Mouse (Mus musculus): ENCODE results near the gene N4bp2l1. TPM values are rescaled to one million over a fixed set of nuclear protein-coding genes. Genes with fewer than 3 reads are reported as not detected.

N4bp2l1 gene
- polyA plus RNA-seq, 1 experiment from 2014 or later, result 19.8 TPM

- 90% methylated on average over 7 of the region's 7 CpGs for WGBS
- Histone ChIP-seq H3K9me3 (ENCODE audit: control insufficient read depth, low read length) (no peaks in the 10 kb centered on the region), H3K4me1 (ENCODE audit: control insufficient read depth, insufficient read depth, low read length) (no peaks in the 10 kb centered on the region), H3K9ac (replicated peaks; ENCODE audit: low read depth, low read length) (no peak overlapping the region), H3K4me3 (ENCODE audit: low read depth, low read length) (no peak overlapping the region), H3K27me3 (ENCODE audit: control insufficient read depth, insufficient read depth, low read length) (no peaks in the 10 kb centered on the region), H3K4me2 (ENCODE audit: low read depth, low read length) (no peak overlapping the region), H3K27ac (ENCODE audit: low read depth, low read length) (no peak overlapping the region), H3K36me3 (ENCODE audit: control insufficient read depth, insufficient read depth, low read length) (no peaks in the 10 kb centered on the region)
- no peak for ATAC-seq (ENCODE audit: low read depth)
Observed at GRCm38 (mm10) chr5:150620588-150621135, 23.7 kb upstream of the N4bp2l1 start.

GRCm38 (mm10) chr5:150618599-150619355 lies 21.8 kb upstream of the N4bp2l1 start:
- H3K27ac ChIP-seq (ENCODE audit: low read depth, low read length), result no peak overlapping the region
- H3K9me3 ChIP-seq (ENCODE audit: control insufficient read depth, low read length), result no peaks in the 10 kb centered on the region
- no peak for ATAC-seq (ENCODE audit: low read depth)
- H3K4me3 ChIP-seq (ENCODE audit: low read depth, low read length), result no peak overlapping the region
- H3K9ac ChIP-seq (replicated peaks; ENCODE audit: low read depth, low read length), result no peak overlapping the region
- no peaks in the 10 kb centered on the region for H3K36me3 ChIP-seq (ENCODE audit: control insufficient read depth, insufficient read depth, low read length)
- no peaks in the 10 kb centered on the region for H3K4me1 ChIP-seq (ENCODE audit: control insufficient read depth, insufficient read depth, low read length)
- WGBS, result 91% methylated on average over 10 of the region's 10 CpGs
- H3K27me3 ChIP-seq (ENCODE audit: control insufficient read depth, insufficient read depth, low read length), result no peaks in the 10 kb centered on the region
- no peak overlapping the region for H3K4me2 ChIP-seq (ENCODE audit: low read depth, low read length)

GRCm38 (mm10) chr5:150616731-150617130 lies 19.7 kb upstream of the N4bp2l1 start:
- Histone ChIP-seq H3K27ac (ENCODE audit: low read depth, low read length) (no peak overlapping the region), H3K4me3 (ENCODE audit: low read depth, low read length) (no peak overlapping the region), H3K4me1 (ENCODE audit: control insufficient read depth, insufficient read depth, low read length) (no peaks in the 10 kb centered on the region), H3K4me2 (ENCODE audit: low read depth, low read length) (no peak overlapping the region), H3K9me3 (ENCODE audit: control insufficient read depth, low read length) (no peaks in the 10 kb centered on the region), H3K27me3 (ENCODE audit: control insufficient read depth, insufficient read depth, low read length) (no peaks in the 10 kb centered on the region), H3K9ac (replicated peaks; ENCODE audit: low read depth, low read length) (no peak overlapping the region), H3K36me3 (ENCODE audit: control insufficient read depth, insufficient read depth, low read length) (no peaks in the 10 kb centered on the region)
- WGBS, result 75% methylated on average over 3 of the region's 3 CpGs
- ATAC-seq (ENCODE audit: low read depth), result no peak

- H3K36me3 ChIP-seq (ENCODE audit: control insufficient read depth, insufficient read depth, low read length), result no peaks in the 10 kb centered on the region
- no peak overlapping the region for H3K4me3 ChIP-seq (ENCODE audit: low read depth, low read length)
- WGBS, result 89% methylated on average over 2 of the region's 2 CpGs
- H3K9ac ChIP-seq (replicated peaks; ENCODE audit: low read depth, low read length), result no peak overlapping the region
- ATAC-seq (ENCODE audit: low read depth), result no peak
- H3K4me2 ChIP-seq (ENCODE audit: low read depth, low read length), result no peak overlapping the region
- no peak overlapping the region for H3K27ac ChIP-seq (ENCODE audit: low read depth, low read length)
- H3K4me1 ChIP-seq (ENCODE audit: control insufficient read depth, insufficient read depth, low read length), result no peaks in the 10 kb centered on the region
- no peaks in the 10 kb centered on the region for H3K9me3 ChIP-seq (ENCODE audit: control insufficient read depth, low read length)
- no peaks in the 10 kb centered on the region for H3K27me3 ChIP-seq (ENCODE audit: control insufficient read depth, insufficient read depth, low read length)
Observed at GRCm38 (mm10) chr5:150616216-150616615, 19.2 kb upstream of the N4bp2l1 start.

- Histone ChIP-seq H3K27me3 (ENCODE audit: control insufficient read depth, insufficient read depth, low read length) (no peaks in the 10 kb centered on the region), H3K9me3 (ENCODE audit: control insufficient read depth, low read length) (no peaks in the 10 kb centered on the region), H3K36me3 (ENCODE audit: control insufficient read depth, insufficient read depth, low read length) (no peaks in the 10 kb centered on the region), H3K9ac (replicated peaks; ENCODE audit: low read depth, low read length) (no peak overlapping the region), H3K4me1 (ENCODE audit: control insufficient read depth, insufficient read depth, low read length) (no peaks in the 10 kb centered on the region), H3K27ac (ENCODE audit: low read depth, low read length) (no peak overlapping the region), H3K4me3 (ENCODE audit: low read depth, low read length) (no peak overlapping the region), H3K4me2 (ENCODE audit: low read depth, low read length) (no peak overlapping the region)
- 93% methylated on average over 2 of the region's 2 CpGs for WGBS
- no peak for ATAC-seq (ENCODE audit: low read depth)
Observed at GRCm38 (mm10) chr5:150614054-150614453, 17.1 kb upstream of the N4bp2l1 start.

GRCm38 (mm10) chr5:150611697-150612096 lies 14.7 kb upstream of the N4bp2l1 start:
- no peak overlapping the region for H3K27ac ChIP-seq (ENCODE audit: low read depth, low read length)

GRCm38 (mm10) chr5:150611136-150611535 lies 14.1 kb upstream of the N4bp2l1 start:
- Histone ChIP-seq H3K4me2 (ENCODE audit: low read depth, low read length) (no peak overlapping the region), H3K4me3 (ENCODE audit: low read depth, low read length) (no peak overlapping the region), H3K27ac (ENCODE audit: low read depth, low read length) (no peak overlapping the region), H3K9me3 (ENCODE audit: control insufficient read depth, low read length) (no peaks in the 10 kb centered on the region), H3K9ac (replicated peaks; ENCODE audit: low read depth, low read length) (no peak overlapping the region), H3K36me3 (ENCODE audit: control insufficient read depth, insufficient read depth, low read length) (no peaks in the 10 kb centered on the region), H3K27me3 (ENCODE audit: control insufficient read depth, insufficient read depth, low read length) (no peaks in the 10 kb centered on the region), H3K4me1 (ENCODE audit: control insufficient read depth, insufficient read depth, low read length) (no peaks in the 10 kb centered on the region)
- 55% methylated on average over 1 of the region's 1 CpGs for WGBS
- no peak for ATAC-seq (ENCODE audit: low read depth)

More at GRCm38 (mm10) chr5:150611697-150612096, 14.7 kb upstream of the N4bp2l1 start:
- no peak overlapping the region for H3K9ac ChIP-seq (replicated peaks; ENCODE audit: low read depth, low read length)
- WGBS, result 84% methylated on average over 12 of the region's 12 CpGs
- H3K9me3 ChIP-seq (ENCODE audit: control insufficient read depth, low read length), result no peaks in the 10 kb centered on the region
- H3K4me3 ChIP-seq (ENCODE audit: low read depth, low read length), result no peak overlapping the region
- H3K4me2 ChIP-seq (ENCODE audit: low read depth, low read length), result no peak overlapping the region
- no peaks in the 10 kb centered on the region for H3K36me3 ChIP-seq (ENCODE audit: control insufficient read depth, insufficient read depth, low read length)
- H3K4me1 ChIP-seq (ENCODE audit: control insufficient read depth, insufficient read depth, low read length), result no peaks in the 10 kb centered on the region
- no peaks in the 10 kb centered on the region for H3K27me3 ChIP-seq (ENCODE audit: control insufficient read depth, insufficient read depth, low read length)
- no peak for ATAC-seq (ENCODE audit: low read depth)

- no peak for ATAC-seq (ENCODE audit: low read depth)
- H3K27me3 ChIP-seq (ENCODE audit: control insufficient read depth, insufficient read depth, low read length), result no peaks in the 10 kb centered on the region
- H3K9me3 ChIP-seq (ENCODE audit: control insufficient read depth, low read length), result no peaks in the 10 kb centered on the region
- no peaks in the 10 kb centered on the region for H3K4me1 ChIP-seq (ENCODE audit: control insufficient read depth, insufficient read depth, low read length)
- H3K9ac ChIP-seq (replicated peaks; ENCODE audit: low read depth, low read length), result no peak overlapping the region
- no peaks in the 10 kb centered on the region for H3K36me3 ChIP-seq (ENCODE audit: control insufficient read depth, insufficient read depth, low read length)
- no peak overlapping the region for H3K4me2 ChIP-seq (ENCODE audit: low read depth, low read length)
- H3K4me3 ChIP-seq (ENCODE audit: low read depth, low read length), result no peak overlapping the region
- H3K27ac ChIP-seq (ENCODE audit: low read depth, low read length), result no peak overlapping the region
- WGBS, result 96% methylated on average over 8 of the region's 8 CpGs
Observed at GRCm38 (mm10) chr5:150607631-150608030, 10.6 kb upstream of the N4bp2l1 start.

GRCm38 (mm10) chr5:150606131-150606530 lies 9.1 kb upstream of the N4bp2l1 start:
- H3K27me3 ChIP-seq (ENCODE audit: control insufficient read depth, insufficient read depth, low read length), result no peaks in the 10 kb centered on the region
- no peaks in the 10 kb centered on the region for H3K36me3 ChIP-seq (ENCODE audit: control insufficient read depth, insufficient read depth, low read length)
- no peak overlapping the region for H3K27ac ChIP-seq (ENCODE audit: low read depth, low read length)
- no peak for ATAC-seq (ENCODE audit: low read depth)
- no peak overlapping the region for H3K4me2 ChIP-seq (ENCODE audit: low read depth, low read length)
- WGBS, result 96% methylated on average over 6 of the region's 6 CpGs
- no peak overlapping the region for H3K9ac ChIP-seq (replicated peaks; ENCODE audit: low read depth, low read length)
- H3K9me3 ChIP-seq (ENCODE audit: control insufficient read depth, low read length), result no peaks in the 10 kb centered on the region
- H3K4me3 ChIP-seq (ENCODE audit: low read depth, low read length), result no peak overlapping the region
- peaks cover 2% of the 10 kb centered on the region; the same call in 1 of the 2 replicates for H3K4me1 ChIP-seq (ENCODE audit: control insufficient read depth, insufficient read depth, low read length)
